Mouse (Mus musculus) embryonic facial prominence, embryonic 14.5 days (tissue): ENCODE data around the gene Dyx1c1. TPM values are rescaled to one million over a fixed set of nuclear protein-coding genes. Genes with fewer than 3 reads are reported as not detected.

Experiments used
- ATAC-seq: fragments of 200-750 bp; cut with Nextera tagmentation; 2 replicates; pipeline ENCODE4 v1.8.0; 2017; ENCODE audit warnings: low read depth, moderate number of reproducible peaks, moderate TSS enrichment
- DNase-seq: peaks from one replicate; pipeline ENCODE4 v3.0.0-alpha.2; 2015; ENCODE audit warnings: low spot score
- H3K27ac ChIP-seq: fragments of 300-500 bp; sonication (generic); replicated peaks from 2 replicates; pipeline ENCODE4 v1.5.1; 2014; ENCODE audit warnings: low read depth, mild to moderate bottlenecking, low read length, moderate library complexity
- H3K27me3 ChIP-seq: fragments of 300-500 bp; sonication (generic); replicated peaks from 2 replicates; pipeline ENCODE4 v1.6.1; 2014; ENCODE audit warnings: low read length; ENCODE audit not compliant: control insufficient read depth, insufficient read depth
- H3K36me3 ChIP-seq: fragments of 300-500 bp; sonication (generic); 2 replicates; pipeline ENCODE4 v1.6.1; 2014; ENCODE audit warnings: low read length, mixed read lengths; ENCODE audit not compliant: control insufficient read depth, insufficient read depth
- H3K4me1 ChIP-seq: fragments of 300-500 bp; sonication (generic); 2 replicates; pipeline ENCODE4 v1.6.1; 2014; ENCODE audit warnings: antibody characterized with exemption, low read length; ENCODE audit not compliant: control insufficient read depth, insufficient read depth
- H3K4me2 ChIP-seq: fragments of 300-500 bp; sonication (generic); 2 replicates; pipeline ENCODE4 v1.6.1; 2014; ENCODE audit warnings: low read depth, mild to moderate bottlenecking, low read length, moderate library complexity, mixed read lengths
- H3K4me3 ChIP-seq: fragments of 300-500 bp; sonication (generic); 2 replicates; pipeline ENCODE4 v1.5.1; 2014; ENCODE audit warnings: low read depth, mild to moderate bottlenecking, low read length
- H3K9ac ChIP-seq: fragments of 300-500 bp; sonication (generic); 2 replicates; pipeline ENCODE4 v1.6.1; 2014; ENCODE audit warnings: low read depth, mild to moderate bottlenecking, low read length, moderate library complexity, mixed read lengths
- H3K9me3 ChIP-seq: fragments of 300-500 bp; sonication (generic); 2 replicates; pipeline ENCODE4 v1.6.1; 2016; ENCODE audit warnings: low read length; ENCODE audit not compliant: control insufficient read depth
- WGBS: fragments of 180-500 bp; shearing (Covaris S2); extraction: QIAGEN DNeasy Blood & Tissue Kit; methylation state at CpG from one replicate; pipeline ENCODE4 v1.1.7; 2014; 5-methylcytosine and 5-hydroxymethylcytosine counted together
- polyA plus RNA-seq: library from polyadenylated mRNA; unstranded; fragments of >200 nt; fragmentation: Nextera tagmentation; extraction: Ambion mirVana; gene quantifications from 2 replicates; pipeline ENCODE4 v1.2.1, GENCODE M21; 2014

Gene Dyx1c1
- polyA plus RNA-seq: 2.0 and 2.1 TPM in 2 replicates

GRCm38 (mm10) chr9:72958521-72959450 is at the start of gene Dyx1c1, which contains the start of gene Gm44503:
Gene Dyx1c1, plus strand, starts transcription at chr9:72958785.
Gene Gm44503, plus strand, starts transcription at chr9:72958852.
- Histone ChIP-seq H3K9me3 (no peaks in the 10 kb centered on the region), H3K4me1 (0 out of 2 replicates have a peak, but pooled peaks cover 3% of the 10 kb centered on the region), H3K27ac (peak within 1 kb of the TSS; percentile 24; the same call in 1 of the 2 replicates), H3K36me3 (no peaks in the 10 kb centered on the region), H3K4me2 (peak within 1 kb of the TSS; percentile 64), H3K4me3 (peak within 1 kb of the TSS; percentile 62), H3K9ac (peak within 1 kb of the TSS; percentile 68), H3K27me3 (no peaks in the 10 kb centered on the region)
- DNase-seq: peak; percentile 92
- peak; percentile 94 for ATAC-seq
- 4% methylated on average over 43 of the region's 43 CpGs for WGBS

GRCm38 (mm10) chr9:72911381-72911780 is 47.2 kb upstream of the Dyx1c1 start:
- no peak overlapping the region for H3K4me3 ChIP-seq
- H3K9me3 ChIP-seq: no peaks in the 10 kb centered on the region
- H3K9ac ChIP-seq: no peak overlapping the region
- WGBS: 77% methylated on average over 2 of the region's 2 CpGs
- no peak overlapping the region for H3K4me2 ChIP-seq
- H3K27me3 ChIP-seq: no peaks in the 10 kb centered on the region
- no peaks in the 10 kb centered on the region for H3K36me3 ChIP-seq
- no peak for DNase-seq
- no peak overlapping the region for H3K27ac ChIP-seq
- ATAC-seq: no peak
- peaks cover 6% of the 10 kb centered on the region; the same call in 1 of the 2 replicates for H3K4me1 ChIP-seq

GRCm38 (mm10) chr9:72913551-72913950 is 45.0 kb upstream of the Dyx1c1 start:
- Histone ChIP-seq H3K36me3 (no peaks in the 10 kb centered on the region), H3K4me2 (no peak overlapping the region), H3K9me3 (no peaks in the 10 kb centered on the region), H3K27ac (no peak overlapping the region), H3K4me3 (no peak overlapping the region), H3K9ac (no peak overlapping the region), H3K4me1 (0 out of 2 replicates have a peak, but pooled peaks cover 3% of the 10 kb centered on the region), H3K27me3 (no peaks in the 10 kb centered on the region)
- 72% methylated on average over 6 of the region's 6 CpGs for WGBS
- ATAC-seq (no peak), DNase-seq (no peak)

- WGBS: 63% methylated on average over 7 of the region's 7 CpGs
- ATAC-seq: no peak
- no peak for DNase-seq
- Histone ChIP-seq H3K27ac (no peak overlapping the region), H3K4me2 (no peak overlapping the region), H3K27me3 (no peaks in the 10 kb centered on the region), H3K4me3 (no peak overlapping the region), H3K36me3 (no peaks in the 10 kb centered on the region), H3K9me3 (no peaks in the 10 kb centered on the region), H3K9ac (no peak overlapping the region), H3K4me1 (no peaks in the 10 kb centered on the region)
Observed at GRCm38 (mm10) chr9:72915728-72916127, 42.9 kb upstream of the Dyx1c1 start.

GRCm38 (mm10) chr9:72923068-72923467 is 35.5 kb upstream of the Dyx1c1 start:
- no peak for DNase-seq
- Histone ChIP-seq H3K4me3 (no peak overlapping the region), H3K27me3 (no peaks in the 10 kb centered on the region), H3K9me3 (no peaks in the 10 kb centered on the region), H3K4me1 (peaks cover 17% of the 10 kb centered on the region), H3K36me3 (no peaks in the 10 kb centered on the region), H3K9ac (no peak overlapping the region), H3K4me2 (no peak overlapping the region), H3K27ac (no peak overlapping the region)
- 81% methylated on average over 2 of the region's 3 CpGs for WGBS
- ATAC-seq: no peak

- peak within 1 kb of the TSS; percentile 87 for H3K4me3 ChIP-seq
- DNase-seq: peak; percentile 70
- H3K27me3 ChIP-seq: no peaks in the 10 kb centered on the region
- no peaks in the 10 kb centered on the region for H3K9me3 ChIP-seq
- peak within 1 kb of the TSS; percentile 91 for H3K4me2 ChIP-seq
- peak within 1 kb of the TSS; percentile 98 for H3K9ac ChIP-seq
- peaks cover 17% of the 10 kb centered on the region for H3K4me1 ChIP-seq
- under 1% methylated on average over 24 of the region's 108 CpGs for WGBS
- H3K27ac ChIP-seq: peak within 1 kb of the TSS; percentile 96
- H3K36me3 ChIP-seq: peaks cover 5% of the 10 kb centered on the region; the same call in 1 of the 2 replicates
- ATAC-seq: peak; percentile 85
Observed at GRCm38 (mm10) chr9:72925021-72925934, 33.3 kb upstream of the Dyx1c1 start, which contains the start of gene Pygo1. Gene Pygo1, plus strand, starts transcription at chr9:72925645.

GRCm38 (mm10) chr9:72925935-72926258 is 32.7 kb upstream of the Dyx1c1 start:
- DNase-seq: no peak
- Histone ChIP-seq H3K4me2 (peak overlapping the region; percentile 91), H3K9me3 (no peaks in the 10 kb centered on the region), H3K9ac (peak overlapping the region; percentile 98), H3K4me3 (peak overlapping the region; percentile 87), H3K36me3 (peaks cover 5% of the 10 kb centered on the region; the same call in 1 of the 2 replicates), H3K27ac (peak overlapping the region; percentile 96), H3K27me3 (no peaks in the 10 kb centered on the region), H3K4me1 (peaks cover 17% of the 10 kb centered on the region)
- ATAC-seq: peak; percentile 64
- WGBS: 1% methylated on average over 10 of the region's 20 CpGs

- Histone ChIP-seq H3K4me2 (no peak overlapping the region), H3K4me1 (peaks cover 17% of the 10 kb centered on the region), H3K9ac (no peak overlapping the region), H3K36me3 (peaks cover 29% of the 10 kb centered on the region), H3K4me3 (no peak overlapping the region), H3K9me3 (0 out of 2 replicates have a peak, but pooled peaks cover 3% of the 10 kb centered on the region), H3K27ac (0 out of 2 replicates have a peak overlapping the region, but pooled peaks have one; percentile 21), H3K27me3 (no peaks in the 10 kb centered on the region)
- peak; percentile 75; the same call in 1 of the 2 replicates for ATAC-seq
- DNase-seq: peak; percentile 34
- WGBS: 71% methylated on average over 13 of the region's 13 CpGs
Observed at GRCm38 (mm10) chr9:72931166-72931790, 27.3 kb upstream of the Dyx1c1 start.
